Mouse (Mus musculus) duodenum, adult 2 months (tissue): ENCODE results near the gene Spcs3. TPM values are rescaled to one million over a fixed set of nuclear protein-coding genes. Genes with fewer than 3 reads are reported as not detected.

Experiments used
- polyA plus RNA-seq: library from polyadenylated mRNA; depleted of rRNA; stranded (reverse); fragments of >200 nt; gene quantifications from 2 replicates; pipeline ENCODE4 v1.2.3, GENCODE M21; 2012; ENCODE audit warnings: low replicate concordance; rRNA removed

Gene Spcs3
- 2.6 and 4.6 TPM in 2 replicates for polyA plus RNA-seq

GRCm38 (mm10) chr8:54529382-54530296, at the start of gene Spcs3, which contains the start of gene Asb5:
TSS of gene Spcs3 (minus strand) at chr8:54529998.
TSS of gene Asb5 (plus strand) at chr8:54529580.

Other genes starting within 250 kb of the Spcs3 start
- 0.75 TPM in 1 of 2 replicates, not detected in the other for gene Asb5, start 418 bp downstream of the Spcs3 start, polyA plus RNA-seq
- not detected in 2 replicates for gene Spata4, start 70.8 kb upstream of the Spcs3 start, polyA plus RNA-seq